Mouse (Mus musculus) embryonic facial prominence, embryonic 14.5 days (tissue): ENCODE results near the gene Map7. TPM values are rescaled to one million over a fixed set of nuclear protein-coding genes. Genes with fewer than 3 reads are reported as not detected.
A peak's percentile ranks its signal among the peaks of the same experiment; 100 is the strongest.

ENCODE experiments used
- ATAC-seq: fragments of 200-750 bp; cut with Nextera tagmentation; 2 replicates; pipeline ENCODE4 v1.8.0; 2017; ENCODE audit warnings: low read depth, moderate number of reproducible peaks, moderate TSS enrichment
- DNase-seq: peaks from one replicate; pipeline ENCODE4 v3.0.0-alpha.2; 2015; ENCODE audit warnings: low spot score
- H3K27ac ChIP-seq: fragments of 300-500 bp; sonication (generic); replicated peaks from 2 replicates; pipeline ENCODE4 v1.5.1; 2014; ENCODE audit warnings: low read depth, mild to moderate bottlenecking, low read length, moderate library complexity
- H3K27me3 ChIP-seq: fragments of 300-500 bp; sonication (generic); replicated peaks from 2 replicates; pipeline ENCODE4 v1.6.1; 2014; ENCODE audit warnings: low read length; ENCODE audit not compliant: control insufficient read depth, insufficient read depth
- H3K36me3 ChIP-seq: fragments of 300-500 bp; sonication (generic); 2 replicates; pipeline ENCODE4 v1.6.1; 2014; ENCODE audit warnings: low read length, mixed read lengths; ENCODE audit not compliant: control insufficient read depth, insufficient read depth
- H3K4me1 ChIP-seq: fragments of 300-500 bp; sonication (generic); 2 replicates; pipeline ENCODE4 v1.6.1; 2014; ENCODE audit warnings: antibody characterized with exemption, low read length; ENCODE audit not compliant: control insufficient read depth, insufficient read depth
- H3K4me2 ChIP-seq: fragments of 300-500 bp; sonication (generic); 2 replicates; pipeline ENCODE4 v1.6.1; 2014; ENCODE audit warnings: low read depth, mild to moderate bottlenecking, low read length, moderate library complexity, mixed read lengths
- H3K4me3 ChIP-seq: fragments of 300-500 bp; sonication (generic); 2 replicates; pipeline ENCODE4 v1.5.1; 2014; ENCODE audit warnings: low read depth, mild to moderate bottlenecking, low read length
- H3K9ac ChIP-seq: fragments of 300-500 bp; sonication (generic); 2 replicates; pipeline ENCODE4 v1.6.1; 2014; ENCODE audit warnings: low read depth, mild to moderate bottlenecking, low read length, moderate library complexity, mixed read lengths
- H3K9me3 ChIP-seq: fragments of 300-500 bp; sonication (generic); 2 replicates; pipeline ENCODE4 v1.6.1; 2016; ENCODE audit warnings: low read length; ENCODE audit not compliant: control insufficient read depth
- WGBS: fragments of 180-500 bp; shearing (Covaris S2); extraction: QIAGEN DNeasy Blood & Tissue Kit; methylation state at CpG from one replicate; pipeline ENCODE4 v1.1.7; 2014; 5-methylcytosine and 5-hydroxymethylcytosine counted together
- polyA plus RNA-seq: library from polyadenylated mRNA; unstranded; fragments of >200 nt; fragmentation: Nextera tagmentation; extraction: Ambion mirVana; gene quantifications from 2 replicates; pipeline ENCODE4 v1.2.1, GENCODE M21; 2014

Gene Map7
- polyA plus RNA-seq, 1 experiment from 2014 or later = 10.0 TPM

GRCm38 (mm10) chr10:20220443-20221071 is 72.3 kb downstream of the Map7 start:
- Histone ChIP-seq H3K36me3 (no peaks in the 10 kb centered on the region), H3K27me3 (no peaks in the 10 kb centered on the region), H3K4me3 (no peak overlapping the region), H3K9me3 (no peaks in the 10 kb centered on the region), H3K9ac (no peak overlapping the region), H3K4me1 (no peaks in the 10 kb centered on the region), H3K27ac (no peak overlapping the region), H3K4me2 (no peak overlapping the region)
- no peak for ATAC-seq
- DNase-seq = peak; percentile 37
- 67% methylated on average over 10 of the region's 10 CpGs for WGBS

- no peak for DNase-seq
- Histone ChIP-seq H3K27me3 (no peaks in the 10 kb centered on the region), H3K4me2 (no peak overlapping the region), H3K9ac (no peak overlapping the region), H3K4me3 (no peak overlapping the region), H3K27ac (no peak overlapping the region), H3K4me1 (no peaks in the 10 kb centered on the region), H3K36me3 (no peaks in the 10 kb centered on the region), H3K9me3 (no peaks in the 10 kb centered on the region)
- 64% methylated on average over 4 of the region's 4 CpGs for WGBS
- no peak for ATAC-seq
These were observed 73.7 kb downstream of the Map7 start for GRCm38 (mm10) chr10:20222011-20222410.

- no peak for ATAC-seq
- DNase-seq = peak; percentile 20
- H3K27ac ChIP-seq = no peak overlapping the region
- no peaks in the 10 kb centered on the region for H3K36me3 ChIP-seq
- no peak overlapping the region for H3K4me3 ChIP-seq
- H3K4me1 ChIP-seq = no peaks in the 10 kb centered on the region
- 63% methylated on average over 4 of the region's 4 CpGs for WGBS
- no peaks in the 10 kb centered on the region for H3K9me3 ChIP-seq
- no peak overlapping the region for H3K4me2 ChIP-seq
- H3K27me3 ChIP-seq = no peaks in the 10 kb centered on the region
- no peak overlapping the region for H3K9ac ChIP-seq
These were observed 78.5 kb downstream of the Map7 start for GRCm38 (mm10) chr10:20226728-20227127.

- no peak for DNase-seq
- Histone ChIP-seq H3K4me1 (no peaks in the 10 kb centered on the region), H3K4me2 (no peak overlapping the region), H3K9me3 (no peaks in the 10 kb centered on the region), H3K27me3 (no peaks in the 10 kb centered on the region), H3K9ac (no peak overlapping the region), H3K36me3 (no peaks in the 10 kb centered on the region), H3K4me3 (no peak overlapping the region), H3K27ac (no peak overlapping the region)
- WGBS = 72% methylated on average over 5 of the region's 5 CpGs
- ATAC-seq = no peak
These were observed 81.8 kb downstream of the Map7 start for GRCm38 (mm10) chr10:20230026-20230425.

- H3K4me2 ChIP-seq = no peak overlapping the region
- H3K36me3 ChIP-seq = no peaks in the 10 kb centered on the region
- no peak overlapping the region for H3K27ac ChIP-seq
- H3K9me3 ChIP-seq = no peaks in the 10 kb centered on the region
- 90% methylated on average over 10 of the region's 10 CpGs for WGBS
- H3K9ac ChIP-seq = no peak overlapping the region
- DNase-seq (no peak), ATAC-seq (no peak)
- no peak overlapping the region for H3K4me3 ChIP-seq
- no peaks in the 10 kb centered on the region for H3K27me3 ChIP-seq
- H3K4me1 ChIP-seq = no peaks in the 10 kb centered on the region
These were observed 85.2 kb downstream of the Map7 start for GRCm38 (mm10) chr10:20233451-20233850.

GRCm38 (mm10) chr10:20234466-20234865 is 86.2 kb downstream of the Map7 start:
- Histone ChIP-seq H3K27me3 (no peaks in the 10 kb centered on the region), H3K4me2 (no peak overlapping the region), H3K9me3 (no peaks in the 10 kb centered on the region), H3K4me3 (no peak overlapping the region), H3K9ac (no peak overlapping the region), H3K4me1 (no peaks in the 10 kb centered on the region), H3K36me3 (no peaks in the 10 kb centered on the region), H3K27ac (no peak overlapping the region)
- ATAC-seq = no peak
- no peak for DNase-seq
- 47% methylated on average over 4 of the region's 4 CpGs for WGBS

GRCm38 (mm10) chr10:20235656-20236055 is 87.4 kb downstream of the Map7 start:
- Histone ChIP-seq H3K27ac (no peak overlapping the region), H3K4me2 (no peak overlapping the region), H3K4me3 (no peak overlapping the region), H3K36me3 (no peaks in the 10 kb centered on the region), H3K4me1 (no peaks in the 10 kb centered on the region), H3K27me3 (no peaks in the 10 kb centered on the region), H3K9ac (no peak overlapping the region), H3K9me3 (no peaks in the 10 kb centered on the region)
- ATAC-seq (no peak), DNase-seq (no peak)
- WGBS = 88% methylated on average over 3 of the region's 3 CpGs

GRCm38 (mm10) chr10:20236241-20236640 is 88.0 kb downstream of the Map7 start:
- Histone ChIP-seq H3K27ac (no peak overlapping the region), H3K4me2 (no peak overlapping the region), H3K4me1 (no peaks in the 10 kb centered on the region), H3K9me3 (no peaks in the 10 kb centered on the region), H3K36me3 (no peaks in the 10 kb centered on the region), H3K4me3 (no peak overlapping the region), H3K9ac (no peak overlapping the region), H3K27me3 (no peaks in the 10 kb centered on the region)
- no peak for ATAC-seq
- WGBS = 92% methylated on average over 6 of the region's 6 CpGs
- no peak for DNase-seq

- 75% methylated on average over 5 of the region's 5 CpGs for WGBS
- Histone ChIP-seq H3K9ac (no peak overlapping the region), H3K4me2 (no peak overlapping the region), H3K9me3 (no peaks in the 10 kb centered on the region), H3K27ac (no peak overlapping the region), H3K36me3 (no peaks in the 10 kb centered on the region), H3K27me3 (no peaks in the 10 kb centered on the region), H3K4me1 (no peaks in the 10 kb centered on the region), H3K4me3 (no peak overlapping the region)
- no peak for ATAC-seq
- no peak for DNase-seq
These were observed 90.0 kb downstream of the Map7 start for GRCm38 (mm10) chr10:20238281-20238680.
